Mouse (Mus musculus) liver (tissue): Measurements from ENCODE around the gene Usp21.
A peak's percentile ranks its signal among the peaks of the same experiment; 100 is the strongest.
"Not testable (repeated sequence)": the region's sequence is repeated elsewhere in the genome, so short reads cannot be mapped to it uniquely, and the experiment has no call there.

Experiments used
- DNase-seq: peaks from one replicate; pipeline ENCODE4 v3.0.0-alpha.2; 2020; ENCODE audit warnings: mixed read lengths

Gene Usp21

GRCm38 (mm10) chr1:171263666-171264461 lies 23.9 kb downstream of the Usp21 start:
- no peak for DNase-seq

- peak; percentile 41 for DNase-seq
Observed at GRCm38 (mm10) chr1:171263185-171263611, 24.6 kb downstream of the Usp21 start.

GRCm38 (mm10) chr1:171262594-171263130 lies 25.1 kb downstream of the Usp21 start:
- peak; percentile 52 for DNase-seq

- no peak for DNase-seq
Observed at GRCm38 (mm10) chr1:171260316-171260715, 27.5 kb downstream of the Usp21 start.

GRCm38 (mm10) chr1:171258921-171259320 lies 28.9 kb downstream of the Usp21 start:
- no peak for DNase-seq

GRCm38 (mm10) chr1:171257781-171258180 lies 30.0 kb downstream of the Usp21 start:
- DNase-seq, result no peak

- DNase-seq, result peak; percentile 75
Observed at GRCm38 (mm10) chr1:171256937-171257548, 30.7 kb downstream of the Usp21 start.

GRCm38 (mm10) chr1:171256095-171256818 lies 31.5 kb downstream of the Usp21 start:
- no peak for DNase-seq

- DNase-seq, result peak; percentile 3
Observed at GRCm38 (mm10) chr1:171252415-171252814, 35.4 kb downstream of the Usp21 start.

GRCm38 (mm10) chr1:171251594-171252324 lies 36.0 kb downstream of the Usp21 start:
- no peak for DNase-seq

GRCm38 (mm10) chr1:171250680-171251593 lies 36.9 kb downstream of the Usp21 start, which contains the start of gene Ndufs2:
TSS of gene Ndufs2 (minus strand) at chr1:171251388.
- DNase-seq, result no peak

GRCm38 (mm10) chr1:171249913-171250600 lies 37.7 kb downstream of the Usp21 start, which contains the start of gene Adamts4:
TSS of gene Adamts4 (plus strand) at chr1:171250421.
- no peak for DNase-seq

GRCm38 (mm10) chr1:171248386-171249226 lies 39.2 kb downstream of the Usp21 start:
- DNase-seq, result no peak

- DNase-seq, result no peak
Observed at GRCm38 (mm10) chr1:171247916-171248315, 39.9 kb downstream of the Usp21 start.

- no peak for DNase-seq
Observed at GRCm38 (mm10) chr1:171247453-171247841, 40.3 kb downstream of the Usp21 start.

GRCm38 (mm10) chr1:171246709-171247452 lies 40.9 kb downstream of the Usp21 start:
- peak; percentile 97 for DNase-seq

GRCm38 (mm10) chr1:171245353-171245752 lies 42.4 kb downstream of the Usp21 start:
- DNase-seq, result no peak

- DNase-seq, result not testable (repeated sequence)
Observed at GRCm38 (mm10) chr1:171241952-171242351, 45.8 kb downstream of the Usp21 start.

- no peak for DNase-seq
Observed at GRCm38 (mm10) chr1:171240911-171241310, 46.9 kb downstream of the Usp21 start.
